Mouse (Mus musculus) cerebellum, postnatal 10 days (tissue): Measurements from ENCODE around the gene Tdp1.
A peak's percentile ranks its signal among the peaks of the same experiment; 100 is the strongest.
"Not testable (repeated sequence)": the region's sequence is repeated elsewhere in the genome, so short reads cannot be mapped to it uniquely, and the experiment has no call there.

ENCODE experiments used
- DNase-seq, 2 experiments: peaks; one replicate each; pipeline ENCODE4 v3.0.0; 2021; ENCODE audit warnings: mixed read lengths in 2 of 2

The Tdp1 gene

DNA sequence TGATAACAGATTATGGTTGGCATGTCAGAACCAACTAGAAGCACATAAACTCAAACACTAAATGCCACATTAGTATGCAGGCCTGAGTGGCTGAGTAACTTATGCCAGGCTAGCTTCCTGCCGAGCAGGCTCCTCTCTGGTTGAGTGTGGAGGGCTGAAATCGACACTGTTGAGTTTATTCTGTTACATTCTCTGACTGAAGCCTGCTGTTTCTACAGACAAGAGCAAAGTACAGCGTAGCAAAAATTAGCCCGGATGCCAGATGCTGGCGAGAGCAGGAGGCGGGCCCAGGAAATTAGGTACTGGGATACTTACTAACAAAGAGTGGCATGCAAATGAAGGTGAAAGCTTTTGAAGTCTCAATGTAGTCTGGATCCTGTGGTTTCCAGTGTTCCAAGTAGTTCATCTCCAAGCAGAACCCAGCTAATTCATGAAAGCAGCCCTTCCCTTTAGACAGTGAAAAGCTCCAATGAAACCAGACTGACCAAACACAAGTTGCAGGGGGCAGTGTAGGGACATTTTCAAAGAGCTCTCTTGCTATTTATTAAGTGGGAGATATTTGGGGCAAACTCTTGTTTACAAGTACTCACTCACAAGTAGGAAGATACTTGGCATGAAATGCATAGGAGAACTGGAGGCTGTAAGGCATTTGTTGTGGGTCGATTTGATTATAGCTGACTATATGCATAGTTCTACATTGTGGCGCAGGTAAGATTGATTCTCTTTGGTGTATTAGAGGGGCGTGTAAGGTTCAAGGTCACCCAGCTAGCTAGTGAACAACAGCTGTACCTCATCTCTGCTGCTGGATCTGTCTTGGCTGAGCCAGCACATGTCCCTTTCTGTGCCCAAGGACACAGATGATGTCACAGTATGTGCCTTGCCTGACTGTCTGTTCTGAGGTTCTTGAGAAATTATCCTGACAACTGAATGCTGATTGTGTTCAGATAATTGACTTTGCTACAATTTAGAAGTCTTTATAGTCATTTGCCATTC lies 74.0 kb downstream of the Tdp1 start:
- no peak for DNase-seq

- no peak for DNase-seq
Measured at GRCm38 (mm10) chr12:99959291-99959690, 75.0 kb downstream of the Tdp1 start.

DNA sequence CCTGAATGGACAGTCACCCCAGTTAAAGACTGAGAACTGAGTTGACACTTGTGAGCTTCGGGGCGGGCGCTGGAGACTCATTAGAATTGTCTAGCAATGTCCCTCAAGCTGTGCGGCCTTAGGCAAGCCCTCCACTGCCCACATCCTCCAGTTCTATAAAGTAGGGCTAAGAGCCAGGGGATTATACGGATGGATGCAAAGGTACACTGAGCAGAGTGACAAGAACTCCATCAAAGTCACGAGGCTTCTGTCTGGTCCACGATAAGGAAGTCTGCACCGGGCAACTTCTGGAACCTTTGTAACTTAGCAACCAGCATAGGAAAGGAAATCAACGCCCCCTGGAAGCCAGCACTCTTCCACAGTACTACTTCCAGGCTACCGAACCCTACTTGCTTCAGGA lies 75.6 kb downstream of the Tdp1 start:
- peak in 1 of 2 experiments; percentile 19 for DNase-seq

DNA sequence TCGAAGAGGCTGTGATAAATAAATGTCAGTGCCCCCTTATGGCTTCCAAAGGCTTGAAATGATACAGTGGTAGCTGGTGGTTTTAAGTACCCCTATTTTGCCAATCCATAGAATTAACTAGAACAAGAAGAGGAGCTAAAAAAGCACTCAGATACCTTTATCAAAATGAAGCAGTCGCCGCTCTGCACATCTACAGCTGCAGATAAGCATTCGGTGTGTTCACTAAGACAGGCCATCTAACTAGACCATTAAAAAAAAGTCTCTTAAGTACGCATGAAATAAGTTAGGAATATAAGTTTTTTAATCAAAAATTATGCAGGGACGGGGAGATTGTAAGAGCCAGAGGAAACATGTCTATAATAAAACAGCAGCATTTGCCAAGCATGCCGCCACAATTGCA lies 76.4 kb downstream of the Tdp1 start:
- no peak for DNase-seq

GRCm38 (mm10) chr12:99964301-99965202 lies 80.2 kb downstream of the Tdp1 start, which contains the start of gene Kcnk13:
TSS of gene Kcnk13 (plus strand) at chr12:99964499.
- peak; percentile 67 to 69 for DNase-seq

DNA sequence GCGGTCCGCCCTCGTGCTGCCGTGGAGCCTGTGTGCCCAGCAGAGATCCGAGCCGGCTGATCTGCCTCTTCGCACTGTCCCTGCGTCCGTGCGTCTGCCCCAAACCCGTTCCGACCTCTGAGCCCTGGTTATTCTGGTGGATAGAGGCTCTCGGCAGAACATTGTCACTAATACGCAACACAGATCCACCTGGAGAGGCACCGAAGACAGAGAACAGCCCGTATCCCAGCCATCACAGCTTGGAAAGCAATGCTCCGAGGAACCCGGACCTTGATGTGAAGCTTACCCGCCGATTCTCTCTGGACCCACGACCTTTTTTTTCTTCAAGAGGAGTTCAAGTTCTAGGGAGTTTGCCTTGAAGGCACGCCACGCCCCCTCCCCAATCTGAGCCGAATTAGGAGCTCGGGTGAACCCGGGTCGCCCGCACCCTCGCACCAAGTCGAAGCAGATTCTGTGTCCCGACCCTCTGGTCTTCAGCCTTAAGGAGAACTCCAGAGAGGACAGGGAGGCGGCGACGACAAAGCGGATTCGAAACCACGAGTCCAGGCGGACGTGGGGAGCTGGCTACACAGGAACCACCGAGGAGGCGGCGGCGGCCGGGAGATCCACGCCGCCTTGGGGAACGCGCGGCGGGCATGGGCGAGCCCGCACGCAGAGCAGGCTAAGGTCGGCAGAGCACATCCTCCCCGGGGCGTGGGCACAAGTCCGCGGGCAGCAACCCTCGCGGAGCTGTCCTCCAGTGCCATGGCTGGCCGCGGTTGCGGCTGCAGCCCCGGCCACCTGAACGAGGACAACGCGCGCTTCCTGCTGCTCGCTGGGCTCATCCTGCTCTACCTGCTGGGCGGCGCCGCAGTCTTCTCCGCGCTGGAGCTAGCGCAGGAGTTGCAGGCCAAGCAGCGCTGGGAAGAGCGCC lies 81.1 kb downstream of the Tdp1 start:
- peak; percentile 41 to 49 for DNase-seq

DNA sequence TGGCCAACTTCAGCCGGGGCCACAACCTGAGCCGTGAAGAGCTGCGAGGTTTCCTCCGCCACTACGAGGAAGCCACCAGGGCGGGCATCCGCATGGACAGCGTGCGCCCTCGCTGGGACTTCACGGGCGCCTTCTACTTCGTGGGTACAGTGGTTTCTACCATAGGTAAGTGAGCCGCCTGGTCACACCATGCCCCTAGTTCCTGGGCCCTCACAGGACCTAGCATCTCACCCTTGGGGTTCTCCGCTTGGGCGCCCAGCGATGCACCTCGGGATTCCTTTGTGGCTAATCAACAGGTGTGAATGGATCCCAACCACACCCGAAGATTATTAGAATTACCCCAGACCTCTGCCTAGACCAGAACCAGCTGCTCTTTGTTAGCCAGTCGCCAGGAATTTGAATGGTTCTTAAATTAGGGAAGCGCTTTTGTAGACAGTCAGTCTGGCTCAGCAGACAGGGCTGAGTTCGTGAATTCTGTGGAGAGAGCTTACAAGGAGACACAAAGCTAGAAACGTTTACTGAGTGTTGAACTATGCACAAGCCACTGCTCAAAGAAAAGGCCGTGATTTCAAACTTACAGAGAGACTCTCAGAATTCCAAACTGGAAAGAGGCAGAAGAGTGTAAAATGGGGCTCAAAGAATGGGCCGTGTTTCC lies 81.9 kb downstream of the Tdp1 start:
- no peak for DNase-seq

DNA sequence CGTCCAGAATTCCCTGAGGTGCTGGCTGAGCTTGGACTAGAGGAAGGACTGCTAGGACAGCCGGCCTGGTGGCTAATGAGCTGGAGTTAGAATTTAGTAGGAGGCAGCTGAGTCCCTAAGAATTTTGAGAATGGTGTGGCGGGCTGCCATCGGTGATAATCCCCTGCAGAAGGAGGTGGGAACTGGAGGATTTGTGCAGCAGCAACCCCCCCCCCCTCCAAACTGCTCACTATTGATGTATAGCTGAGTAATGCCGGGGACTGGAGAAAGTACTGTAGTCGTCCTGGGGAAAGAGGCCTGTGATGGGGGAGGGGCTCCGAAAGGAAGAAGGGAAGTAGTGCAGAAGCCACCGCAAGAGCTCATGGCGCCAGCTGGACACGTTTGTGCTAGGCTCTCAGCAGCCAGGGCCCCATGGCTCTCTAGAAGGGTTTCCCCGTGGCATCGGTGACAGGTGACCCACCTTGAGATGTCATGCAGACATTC lies 82.6 kb downstream of the Tdp1 start:
- peak; percentile 61 to 63 for DNase-seq

- DNase-seq: no peak
Measured at GRCm38 (mm10) chr12:99969906-99970305, 85.6 kb downstream of the Tdp1 start.

DNA sequence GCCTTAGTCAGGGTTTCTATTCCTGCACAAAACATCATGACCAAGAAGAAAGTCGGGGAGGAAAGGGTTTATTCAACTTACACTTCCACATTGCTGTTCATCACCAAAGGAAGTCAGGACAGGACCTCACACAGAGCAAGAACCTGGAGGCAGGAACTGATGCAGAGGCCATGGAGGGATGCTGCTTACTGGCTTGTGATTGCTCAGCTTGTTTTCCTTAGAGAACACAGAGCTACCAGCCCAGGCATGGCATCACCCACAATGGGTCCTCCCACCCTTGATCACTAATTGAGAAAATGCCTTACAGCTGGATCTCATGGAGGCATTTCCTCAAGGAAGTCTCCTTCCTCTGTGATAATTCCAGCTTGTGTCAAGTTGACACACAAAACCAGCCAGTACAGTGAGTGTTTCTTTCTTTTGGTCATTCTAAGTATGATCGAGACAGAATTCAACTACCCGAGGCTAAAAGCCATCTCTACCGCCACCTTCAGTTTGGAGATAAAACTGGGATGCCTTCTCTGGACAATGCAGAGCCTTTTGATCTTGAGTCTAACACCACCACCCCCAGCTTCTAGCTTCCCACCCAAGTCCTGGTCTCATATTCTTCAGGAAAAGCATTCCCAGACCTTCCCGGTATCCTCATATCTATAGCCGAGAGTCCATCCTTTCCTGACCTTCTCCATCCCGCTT lies 87.0 kb downstream of the Tdp1 start:
- DNase-seq: not testable (repeated sequence)

- DNase-seq: no peak
Measured at GRCm38 (mm10) chr12:99972825-99973224, 88.5 kb downstream of the Tdp1 start.

DNA sequence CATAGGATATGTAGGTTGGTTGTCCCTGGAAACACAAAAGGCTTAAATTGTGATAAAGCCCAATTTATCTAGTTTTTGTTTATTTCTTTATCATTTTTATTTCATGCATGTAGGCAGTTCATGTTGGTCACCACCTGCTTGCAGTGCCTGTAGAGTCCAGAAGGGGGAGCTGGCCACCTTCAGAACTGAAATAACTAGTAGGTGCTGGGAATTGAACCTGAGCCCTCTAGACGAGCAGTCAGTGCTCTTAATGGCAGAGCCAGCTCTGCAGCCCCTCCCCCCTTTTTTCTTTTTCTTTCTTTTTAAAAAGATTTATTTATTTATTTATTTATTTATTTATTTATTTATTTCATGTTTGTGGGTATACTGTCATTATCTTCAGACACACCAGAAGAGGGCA lies 89.3 kb downstream of the Tdp1 start:
- DNase-seq: no peak

DNA sequence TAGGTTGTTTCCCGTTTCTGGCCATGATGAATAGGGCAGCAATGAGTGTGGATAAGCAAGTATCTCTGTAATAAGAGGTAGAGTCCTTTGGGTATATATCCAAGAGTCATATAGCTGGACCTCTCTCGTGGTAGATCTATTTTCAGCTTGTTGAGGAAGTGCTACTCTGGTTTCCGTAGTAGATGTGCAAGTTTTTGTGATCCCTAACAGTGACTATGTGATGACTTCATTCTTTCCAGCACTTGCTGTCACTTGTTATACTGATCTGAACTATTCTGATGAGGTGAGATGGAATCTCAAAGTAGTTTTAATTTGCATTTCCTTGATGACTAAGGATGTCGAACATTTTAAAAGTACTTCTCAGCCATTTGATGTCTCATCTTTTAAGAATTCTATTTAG lies 95.2 kb downstream of the Tdp1 start:
- DNase-seq: no peak

- no peak for DNase-seq
Measured at GRCm38 (mm10) chr12:99986797-99987196, 102.5 kb downstream of the Tdp1 start.

DNA sequence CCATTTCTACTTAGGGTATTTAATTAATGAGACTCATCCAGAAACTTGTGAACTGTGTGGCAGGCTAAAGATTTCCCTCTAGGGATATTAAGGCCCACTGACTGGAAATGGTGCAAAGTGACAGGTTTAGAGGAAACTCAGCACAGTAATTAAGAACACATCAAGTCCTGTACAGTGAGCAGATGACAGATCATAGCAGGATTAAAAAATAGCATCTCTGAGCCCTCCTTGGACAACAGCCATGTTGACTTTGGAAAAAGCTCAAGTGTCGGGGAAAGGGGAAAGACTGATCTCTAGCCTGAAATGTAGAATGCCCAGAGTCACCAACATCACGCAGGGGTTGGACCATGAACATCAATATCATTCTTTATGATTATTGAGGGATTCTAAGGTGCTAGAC lies 103.8 kb downstream of the Tdp1 start:
- peak; percentile 89 for DNase-seq

GRCm38 (mm10) chr12:99992362-99992862 lies 108.1 kb downstream of the Tdp1 start:
- DNase-seq: no peak

DNA sequence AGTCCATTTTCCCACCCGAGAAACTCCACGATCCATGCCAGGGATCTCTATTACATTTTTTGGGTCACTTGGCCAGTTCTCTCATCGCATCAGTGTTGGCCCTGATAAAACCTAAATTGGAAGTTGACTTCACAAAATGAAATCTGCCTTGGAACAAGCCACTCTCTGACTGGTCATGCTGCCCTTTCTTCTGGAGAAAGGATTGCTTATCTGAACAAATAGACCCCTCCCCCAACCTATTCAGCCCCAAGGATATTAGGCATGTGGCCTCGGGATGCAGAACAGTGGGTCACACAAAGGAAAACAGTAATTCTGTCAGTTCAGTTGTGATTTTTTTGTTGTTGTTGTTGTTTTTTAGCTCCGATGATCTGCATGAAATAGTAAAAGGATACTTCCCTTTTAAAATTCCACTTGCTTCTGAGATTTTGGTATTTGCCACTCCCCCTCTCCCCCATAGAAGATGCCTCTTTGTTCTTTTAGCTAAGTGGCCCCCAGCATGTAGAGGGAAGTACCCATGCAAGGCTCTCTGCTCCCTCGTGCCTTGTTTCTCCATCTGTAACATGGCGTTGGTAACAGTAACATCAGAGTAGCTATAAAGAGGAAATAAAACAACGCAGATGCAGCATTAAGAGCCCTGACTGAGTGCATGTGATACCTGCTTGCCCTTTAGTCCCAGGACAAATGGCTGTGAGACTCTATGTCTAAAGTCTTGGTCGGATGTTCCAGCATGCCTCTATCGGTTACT lies 109.0 kb downstream of the Tdp1 start:
- no peak for DNase-seq

DNA sequence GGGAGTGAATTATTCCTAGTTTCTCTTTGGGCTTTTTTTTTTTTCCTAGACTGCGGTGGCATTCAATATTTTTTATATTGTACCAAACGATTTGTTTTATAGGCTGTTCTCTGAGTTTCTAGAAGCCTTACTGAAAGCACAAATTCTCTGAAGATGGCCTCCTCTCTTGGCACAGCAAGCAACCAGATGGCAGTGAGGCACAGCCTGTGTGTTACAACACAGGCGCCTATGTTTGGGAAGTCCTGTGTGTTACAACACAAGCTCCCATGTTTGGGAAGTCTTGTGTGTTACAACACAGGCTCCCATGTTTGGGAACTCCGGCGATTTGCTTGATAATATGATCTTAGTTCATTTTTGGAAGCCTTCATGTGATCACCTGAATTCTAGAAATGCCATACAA lies 111.6 kb downstream of the Tdp1 start:
- DNase-seq: peak; percentile 53

DNA sequence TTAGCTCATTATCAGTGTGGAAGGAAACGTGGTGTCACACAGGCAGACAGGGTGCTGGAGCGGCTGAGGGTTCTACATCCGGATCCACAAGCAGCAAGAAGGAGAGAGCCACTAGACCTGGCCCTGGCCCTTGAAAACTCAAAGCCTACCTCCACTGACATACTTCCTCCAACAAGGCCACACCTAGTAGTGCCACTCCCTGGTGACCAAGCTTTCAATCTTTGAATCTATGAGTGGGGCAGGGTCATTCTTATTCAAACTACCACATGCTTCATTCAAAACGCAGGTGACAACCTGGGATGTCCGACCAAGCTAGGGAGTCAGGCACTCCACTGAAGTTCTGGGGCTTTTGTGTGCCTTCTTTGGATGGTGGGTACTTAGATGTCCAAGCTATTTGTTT lies 115.4 kb downstream of the Tdp1 start:
- DNase-seq: no peak

DNA sequence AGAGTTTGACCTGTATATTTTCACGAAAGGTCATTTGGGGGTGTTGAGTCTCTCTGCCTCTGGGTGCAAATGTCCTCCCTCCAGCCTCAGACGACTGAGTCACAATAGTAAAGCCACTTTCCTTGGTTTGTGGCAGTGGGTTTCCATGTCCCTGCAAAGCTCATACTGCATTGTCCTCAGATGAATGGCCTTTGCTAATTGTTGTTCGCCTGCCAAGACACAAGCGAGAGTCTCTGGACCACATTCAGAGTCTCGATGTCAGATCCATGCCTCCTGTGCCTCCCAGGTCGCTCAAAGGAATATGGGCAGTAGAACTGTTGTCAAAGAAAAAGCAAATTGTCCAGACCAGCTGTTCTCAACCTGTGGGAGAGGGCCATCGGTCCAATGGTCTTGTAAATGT lies 116.1 kb downstream of the Tdp1 start:
- no peak for DNase-seq
